Mouse (Mus musculus): ENCODE measurements around the gene Smtnl1. TPM values are rescaled to one million over a fixed set of nuclear protein-coding genes. Genes with fewer than 3 reads are reported as not detected.

The Smtnl1 gene
- total RNA-seq (2021): not detected

DNA sequence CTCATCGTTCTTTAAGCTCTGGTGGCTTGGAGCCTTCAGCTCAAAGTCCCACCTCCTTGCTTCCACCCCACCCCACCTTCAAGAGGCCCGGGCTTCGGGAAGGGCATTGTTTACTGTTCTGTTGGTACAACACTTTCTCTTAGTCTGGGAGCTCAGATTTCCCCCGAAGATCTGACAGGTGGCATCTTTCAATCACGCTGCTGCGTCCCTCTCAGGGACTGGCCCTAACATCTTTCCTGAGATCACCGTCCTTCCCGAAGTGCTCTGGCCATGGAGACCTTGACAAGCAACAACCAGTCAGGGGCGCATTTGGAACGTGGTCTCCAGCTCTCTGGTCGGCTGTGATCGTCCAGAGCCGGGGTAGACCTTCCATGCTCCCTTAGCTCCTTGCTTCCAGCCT, at the start of gene Smtnl1:
Gene Smtnl1, minus strand, starts transcription at position 101 of the 400 bp plus-strand sequence.
- no peak for DNase-seq (ENCODE audit: low spot score)
- intact Hi-C loops (cut with DNase I): no loop called here

DNA sequence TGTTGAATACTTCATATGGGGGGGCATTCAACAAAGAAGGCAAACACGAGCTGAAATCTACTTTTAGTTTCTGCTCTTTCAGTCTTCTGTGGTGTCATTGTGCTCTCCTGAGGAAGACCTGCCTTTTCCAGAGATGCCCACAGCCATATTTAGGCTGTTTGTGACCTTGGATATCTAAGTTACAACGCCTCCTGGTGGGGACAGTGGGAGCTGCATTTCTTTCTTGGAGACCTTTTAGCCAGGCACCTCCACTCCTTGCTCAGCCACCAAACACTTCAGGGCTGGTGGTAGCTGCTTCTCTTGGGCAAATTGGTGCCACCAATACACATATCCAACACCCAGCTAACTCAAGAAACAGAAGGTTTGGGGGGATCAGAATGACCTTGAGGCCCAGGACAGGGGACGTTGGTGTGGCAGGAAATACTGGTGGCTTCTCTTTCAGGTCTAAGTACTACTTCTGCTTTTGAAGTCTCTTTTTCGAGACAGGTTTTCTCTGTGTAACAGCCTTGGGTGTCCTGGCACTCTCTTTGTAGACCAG, 48.2 kb upstream of the Smtnl1 start:
- DNase-seq (ENCODE audit: low spot score): no peak
- intact Hi-C loops (cut with DNase I): loop anchor here (2.0 kb wide), 1 partner anchor 16 kb away; the partner anchor contains the start of gene Rtn4rl2

DNA sequence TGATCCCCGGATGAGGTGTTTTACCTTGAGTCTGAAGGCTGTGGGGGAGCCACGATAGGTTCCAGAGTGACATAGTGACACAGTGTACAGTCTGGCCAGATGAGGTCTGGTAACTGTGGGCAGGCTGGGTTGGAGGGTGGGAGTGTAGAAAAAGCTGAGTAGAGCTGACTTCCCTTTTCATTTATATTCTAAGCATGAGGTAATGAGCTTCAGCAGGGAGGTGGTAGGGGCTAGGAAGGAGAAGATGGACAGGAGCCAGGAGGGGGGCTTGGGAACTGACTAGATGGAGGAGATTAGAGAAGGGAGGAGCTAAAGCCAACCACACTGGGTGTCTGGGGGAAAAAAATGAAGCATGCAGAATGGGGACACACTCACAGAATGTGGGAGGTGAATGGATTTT, 46.5 kb upstream of the Smtnl1 start:
- intact Hi-C loops (cut with DNase I): loop anchor here (2.0 to 5.0 kb wide), 3 partner anchors 37 to 142 kb away; no protein-coding TSS in a partner anchor

GRCm38 (mm10) chr2:84868521-84868943, 46.1 kb upstream of the Smtnl1 start:
- peak; percentile 35 for DNase-seq (ENCODE audit: low spot score)

More for the DNA sequence above, 46.5 kb upstream of the Smtnl1 start:
- DNase-seq (ENCODE audit: low spot score): no peak

GRCm38 (mm10) chr2:84865616-84866571, 43.4 kb upstream of the Smtnl1 start:
- intact Hi-C loops (cut with DNase I): loop anchor here (5.0 kb wide), 2 partner anchors 34 to 91 kb away; no protein-coding TSS in a partner anchor
- DNase-seq (ENCODE audit: low spot score): peak; percentile 24

More at GRCm38 (mm10) chr2:84868521-84868943, 46.1 kb upstream of the Smtnl1 start:
- intact Hi-C loops (cut with DNase I): loop anchor here (2.0 to 5.0 kb wide), 3 partner anchors 36 to 142 kb away; no protein-coding TSS in a partner anchor

GRCm38 (mm10) chr2:84862231-84862630, 39.8 kb upstream of the Smtnl1 start:
- DNase-seq (ENCODE audit: low spot score): no peak
- intact Hi-C loops (cut with DNase I): no loop called here

DNA sequence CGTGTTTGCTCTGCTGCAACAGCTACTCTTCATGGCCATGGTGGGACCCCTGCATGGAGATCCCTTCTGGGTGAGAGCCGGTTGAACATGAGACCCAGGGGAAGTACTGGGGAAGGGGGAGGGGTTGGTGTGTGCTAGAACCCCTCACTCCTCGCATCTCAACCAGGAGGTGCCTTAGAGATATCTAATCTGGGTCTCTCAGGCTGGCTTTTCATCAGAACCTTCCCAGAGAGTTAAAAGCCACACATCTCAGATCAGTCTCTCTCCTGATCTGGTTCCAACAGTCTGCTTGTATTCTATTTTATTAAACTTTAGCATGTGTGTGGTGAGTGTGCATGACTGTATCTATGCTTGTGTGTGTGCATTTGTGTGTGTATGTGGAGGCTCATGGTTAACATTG, 39.0 kb upstream of the Smtnl1 start:
- DNase-seq (ENCODE audit: low spot score): no peak
- intact Hi-C loops (cut with DNase I): no loop called here

- DNase-seq (ENCODE audit: low spot score): no peak
- intact Hi-C loops (cut with DNase I): no loop called here
Observed at GRCm38 (mm10) chr2:84859991-84860780, 37.7 kb upstream of the Smtnl1 start.

GRCm38 (mm10) chr2:84858551-84858950, 36.1 kb upstream of the Smtnl1 start:
- intact Hi-C loops (cut with DNase I): no loop called here
- DNase-seq (ENCODE audit: low spot score): no peak

DNA sequence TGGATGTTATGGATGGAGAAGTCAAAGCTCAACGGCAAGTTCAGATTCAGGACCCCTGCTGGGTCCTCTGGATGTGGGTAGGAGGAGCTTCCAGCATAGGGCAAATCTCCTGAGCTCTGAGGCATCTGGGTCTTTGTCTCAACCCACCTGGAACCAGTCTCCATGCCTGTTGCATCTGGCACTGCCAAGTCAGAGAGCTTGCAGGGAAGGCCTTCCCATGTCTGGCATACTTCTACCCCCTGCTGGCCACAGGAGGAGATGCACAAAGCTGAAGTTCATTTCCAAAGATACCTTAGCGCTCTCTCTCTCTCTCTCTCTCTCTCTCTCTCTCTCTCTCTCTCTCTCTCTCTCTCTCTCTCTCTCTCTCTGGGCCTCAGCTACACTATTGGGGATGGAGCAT, 33.3 kb upstream of the Smtnl1 start:
- intact Hi-C loops (cut with DNase I): loop anchor here (1.0 kb wide), 1 partner anchor 24 kb away; no protein-coding TSS in a partner anchor
- no peak for DNase-seq (ENCODE audit: low spot score)

- intact Hi-C loops (cut with DNase I): no loop called here
- peak; percentile 67 for DNase-seq (ENCODE audit: low spot score)
Observed at GRCm38 (mm10) chr2:84851130-84852040, 28.9 kb upstream of the Smtnl1 start.

- DNase-seq (ENCODE audit: low spot score): no peak
- intact Hi-C loops (cut with DNase I): no loop called here
Observed at GRCm38 (mm10) chr2:84850407-84851129, 28.1 kb upstream of the Smtnl1 start.

- DNase-seq (ENCODE audit: low spot score): no peak
- intact Hi-C loops (cut with DNase I): no loop called here
Observed at GRCm38 (mm10) chr2:84845226-84845625, 22.8 kb upstream of the Smtnl1 start.

- intact Hi-C loops (cut with DNase I): no loop called here
- no peak for DNase-seq (ENCODE audit: low spot score)
Observed at GRCm38 (mm10) chr2:84843654-84844053, 21.2 kb upstream of the Smtnl1 start.

DNA sequence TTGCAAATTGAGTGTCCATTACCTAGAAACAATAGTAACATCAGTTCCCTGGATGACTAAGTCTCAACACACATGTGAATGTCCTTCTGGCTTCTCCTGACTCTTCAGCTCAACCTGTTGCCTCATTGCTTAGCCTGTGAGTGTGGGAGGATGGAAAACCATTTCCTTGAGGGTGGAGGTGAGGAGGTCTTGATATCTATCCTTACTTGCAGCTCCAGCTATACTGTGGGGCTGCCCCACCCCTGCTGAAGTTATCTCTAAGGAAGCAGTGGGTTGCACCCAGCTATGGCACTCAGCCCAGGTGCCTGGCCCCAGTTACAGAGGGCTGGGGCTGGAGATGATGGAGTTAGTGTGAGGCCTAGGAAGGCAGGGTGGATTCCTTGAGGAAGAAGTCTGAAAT, 19.5 kb upstream of the Smtnl1 start:
- no peak for DNase-seq (ENCODE audit: low spot score)
- intact Hi-C loops (cut with DNase I): no loop called here

GRCm38 (mm10) chr2:84840748-84841563, 18.5 kb upstream of the Smtnl1 start:
- no peak for DNase-seq (ENCODE audit: low spot score)
- intact Hi-C loops (cut with DNase I): no loop called here

GRCm38 (mm10) chr2:84840016-84840747, 17.7 kb upstream of the Smtnl1 start:
- intact Hi-C loops (cut with DNase I): no loop called here
- peak; percentile 61 for DNase-seq (ENCODE audit: low spot score)

Measured in heart, postnatal 25 days (tissue).